In genomic region chr10:30844191-30845010, GRCm38 (mm10) we compare ENCODE assay signal across 8 mouse cellular contexts. TPM values are rescaled to one million over a fixed set of nuclear protein-coding genes. Genes with fewer than 3 reads are reported as not detected.
DNase-seq lines count a peak whose midpoint lies in the region; ATAC-seq and TF ChIP-seq lines count a peak whose summit lies in the region.

No protein-coding gene starts in this region.

- in situ Hi-C loops in ES-E14 (cut with MboI; ENCODE audit: low sequenced_read_pairs in 2 of 2, unreplicated experiment in 2 of 2): loop anchor here (10.0 to 25.0 kb wide), 2 partner anchors 460 to 468 kb away; partner anchors contain the start of gene Hddc2 (in 1 of the 2)

- no peak for ATAC-seq in embryonic facial prominence, embryonic 14.5 days (ENCODE audit: low read depth)
- ATAC-seq in hindbrain, embryonic 13.5 days (ENCODE audit: low FRiP score): no peak
- ATAC-seq in neural tube, embryonic 14.5 days (ENCODE audit: low read depth): no peak
- no peak for ATAC-seq in erythroblast, adult 5-6 weeks (replicated peaks; ENCODE audit: low FRiP score, poor library complexity, severe bottlenecking)

- no peak overlapping the region for H3K27ac ChIP-seq in ES-E14 (ENCODE audit: insufficient read depth, low read depth, low read length, poor library complexity, severe bottlenecking)
- H3K27ac ChIP-seq in embryonic facial prominence, embryonic 14.5 days (replicated peaks; ENCODE audit: low read depth, low read length): peak overlapping the region; percentile 46; the same call in 1 of the 2 replicates
- peak overlapping the region; percentile 20; the same call in 1 of the 2 replicates for H3K27ac ChIP-seq in hindbrain, embryonic 13.5 days
- peak overlapping the region; percentile 50 for H3K27ac ChIP-seq in neural tube, embryonic 14.5 days (ENCODE audit: low read depth, low read length)

- peak overlapping the region; percentile 90 for H3K4me2 ChIP-seq in embryonic facial prominence, embryonic 14.5 days (ENCODE audit: low read depth, low read length)
- H3K4me2 ChIP-seq in hindbrain, embryonic 13.5 days: peak overlapping the region; percentile 79
- peak overlapping the region; percentile 85 for H3K4me2 ChIP-seq in neural tube, embryonic 14.5 days (ENCODE audit: low read depth, low read length)

- peak overlapping the region; percentile 74 to 88 for H3K4me3 ChIP-seq in ES-E14 (ENCODE audit: insufficient read depth in 1 of 2, low read depth in 1 of 2, low read length in 2 of 2, poor library complexity in 1 of 2, severe bottlenecking in 1 of 2)
- peak overlapping the region; percentile 51 for H3K4me3 ChIP-seq in embryonic facial prominence, embryonic 14.5 days (ENCODE audit: low read depth, low read length)
- peak overlapping the region; percentile 54 for H3K4me3 ChIP-seq in hindbrain, embryonic 13.5 days
- H3K4me3 ChIP-seq in neural tube, embryonic 14.5 days (ENCODE audit: low read depth, low read length): peak overlapping the region; percentile 74

- no peaks in the 10 kb centered on the region for H3K9me3 ChIP-seq in ES-E14 (ENCODE audit: control insufficient read depth, insufficient read depth, low read depth, low read length)
- no peaks in the 10 kb centered on the region for H3K9me3 ChIP-seq in embryonic facial prominence, embryonic 14.5 days (ENCODE audit: control insufficient read depth, low read length)
- H3K9me3 ChIP-seq in hindbrain, embryonic 13.5 days: no peaks in the 10 kb centered on the region
- no peaks in the 10 kb centered on the region for H3K9me3 ChIP-seq in neural tube, embryonic 14.5 days (ENCODE audit: control insufficient read depth, low read length)

- H3K9ac ChIP-seq in ES-E14 (ENCODE audit: insufficient read depth, low read depth, low read length, poor library complexity, severe bottlenecking): no peak overlapping the region
- H3K9ac ChIP-seq in embryonic facial prominence, embryonic 14.5 days (ENCODE audit: low read depth, low read length): peak overlapping the region; percentile 49
- H3K9ac ChIP-seq in hindbrain, embryonic 13.5 days: 0 out of 2 replicates have a peak overlapping the region, but pooled peaks have one; percentile 39
- no peak overlapping the region for H3K9ac ChIP-seq in neural tube, embryonic 14.5 days (replicated peaks; ENCODE audit: low read depth, low read length)

- H3K4me1 ChIP-seq in ES-E14 (ENCODE audit: control insufficient read depth in 2 of 2, insufficient read depth in 2 of 2, low read length in 2 of 2, poor library complexity in 1 of 2): no peaks in the 10 kb centered on the region
- H3K4me1 ChIP-seq in embryonic facial prominence, embryonic 14.5 days (ENCODE audit: control insufficient read depth, insufficient read depth, low read length): peaks cover 20% of the 10 kb centered on the region
- peaks cover 25% of the 10 kb centered on the region for H3K4me1 ChIP-seq in hindbrain, embryonic 13.5 days (replicated peaks)
- peaks cover 11% of the 10 kb centered on the region; the same call in 1 of the 2 replicates for H3K4me1 ChIP-seq in neural tube, embryonic 14.5 days (ENCODE audit: control insufficient read depth, insufficient read depth, low read length)

- peaks cover 56% of the 10 kb centered on the region for H3K27me3 ChIP-seq in embryonic facial prominence, embryonic 14.5 days (replicated peaks; ENCODE audit: control insufficient read depth, insufficient read depth, low read length)
- peaks cover 67% of the 10 kb centered on the region for H3K27me3 ChIP-seq in hindbrain, embryonic 13.5 days
- H3K27me3 ChIP-seq in neural tube, embryonic 14.5 days (ENCODE audit: control insufficient read depth, insufficient read depth, low read length): peaks cover 22% of the 10 kb centered on the region

- 5% methylated on average over 30 of the region's 30 CpGs for WGBS in embryonic facial prominence, embryonic 14.5 days
- WGBS in hindbrain, embryonic 13.5 days: 2% methylated on average over 30 of the region's 30 CpGs
- WGBS in neural tube, embryonic 14.5 days: 1% methylated on average over 30 of the region's 30 CpGs

- DNase-seq in cerebellum, adult 18-20 months: peak; percentile 13 to 18
- DNase-seq in cerebellum, adult 8-10 months: no peak
- DNase-seq in ES-E14 (ENCODE audit: low read depth, low spot score) (peak; percentile 9), liver (peak; percentile 11)
- DNase-seq in embryonic facial prominence, embryonic 14.5 days (ENCODE audit: low spot score): peak; percentile 24

- H3K36me3 ChIP-seq in ES-E14 (ENCODE audit: control insufficient read depth, insufficient read depth, low read length, poor library complexity, severe bottlenecking): no peaks in the 10 kb centered on the region
- no peaks in the 10 kb centered on the region for H3K36me3 ChIP-seq in embryonic facial prominence, embryonic 14.5 days (ENCODE audit: control insufficient read depth, insufficient read depth, low read length)
- H3K36me3 ChIP-seq in hindbrain, embryonic 13.5 days: no peaks in the 10 kb centered on the region
- H3K36me3 ChIP-seq in neural tube, embryonic 14.5 days (ENCODE audit: control insufficient read depth, insufficient read depth, low read length): no peaks in the 10 kb centered on the region

TF ChIP-seq in ES-E14, 5 proteins besides CTCF, POLR2A, EP300 and RAD21:
- TF ChIP-seq ZNF384 (IDR thresholded peaks at IDR 0.05; ENCODE audit: low read depth, low read length): no peak
- no peak for TF ChIP-seq ZC3H11A (IDR thresholded peaks at IDR 0.05; ENCODE audit: borderline replicate concordance, low read depth, low read length)
- TF ChIP-seq CHD2 (IDR thresholded peaks at IDR 0.05; ENCODE audit: low read depth, low read length): no peak
- no peak for TF ChIP-seq HCFC1 (IDR thresholded peaks at IDR 0.05; ENCODE audit: borderline replicate concordance, insufficient read depth, low read length)
- no peak for TF ChIP-seq MAFK (IDR thresholded peaks at IDR 0.05; ENCODE audit: insufficient read depth, low read depth, low read length)
TF ChIP-seq in ES-E14: peak in this region for 0.

RNA-seq across cellular contexts. Expression of gene Hey2, which starts 1.8 kb away (rescaled TPM):
- total RNA-seq in ES-E14 (2012; rRNA removed): 0.48 and 0.71 TPM in 2 replicates
- polyA plus RNA-seq in embryonic facial prominence, embryonic 14.5 days (2014; fragmentation: Nextera tagmentation; extraction: Ambion mirVana): 4.6 and 5.4 TPM in 2 replicates
- 7.3 and 7.7 TPM in 2 replicates for polyA plus RNA-seq in hindbrain, embryonic 13.5 days (2015; fragmentation: Nextera tagmentation; extraction: Ambion mirVana)
- 6.5 and 9.9 TPM in 2 replicates for polyA plus RNA-seq in neural tube, embryonic 14.5 days (2014; fragmentation: Nextera tagmentation; extraction: Ambion mirVana)
- not detected in 2 replicates for total RNA-seq in erythroblast, adult 5-6 weeks (2015; ENCODE audit: low replicate concordance)
- total RNA-seq in erythroblast, adult 5-6 weeks (2017; ENCODE audit: low replicate concordance): not detected in 2 replicates

RNA-seq across cellular contexts. Expression of gene Ncoa7, which starts 41.3 kb away (rescaled TPM):
- 8.7 and 9.4 TPM in 2 replicates for total RNA-seq in ES-E14 (2012; rRNA removed)
- polyA plus RNA-seq in embryonic facial prominence, embryonic 14.5 days (2014; fragmentation: Nextera tagmentation; extraction: Ambion mirVana): 10.6 TPM in 2 replicates
- 12.6 and 13.1 TPM in 2 replicates for polyA plus RNA-seq in hindbrain, embryonic 13.5 days (2015; fragmentation: Nextera tagmentation; extraction: Ambion mirVana)
- 23.7 and 25.8 TPM in 2 replicates for polyA plus RNA-seq in neural tube, embryonic 14.5 days (2014; fragmentation: Nextera tagmentation; extraction: Ambion mirVana)
- 129 and 168 TPM in 2 replicates for total RNA-seq in erythroblast, adult 5-6 weeks (2015; ENCODE audit: low replicate concordance)
- 257 and 280 TPM in 2 replicates for total RNA-seq in erythroblast, adult 5-6 weeks (2017; ENCODE audit: low replicate concordance)

Comparison
In these comparisons a context has a peak if more than half of its experiments do, and no peak if none do; other contexts are left out.
1. H3K9ac ChIP-seq: peak in embryonic facial prominence, embryonic 14.5 days (single experiment) and hindbrain, embryonic 13.5 days (single experiment); none in ES-E14 (single experiment) and neural tube, embryonic 14.5 days (single experiment).
2. Peak in every context shown above with its lines, with median percentiles within 50 percentile points of each other: H3K4me3 ChIP-seq and H3K4me2 ChIP-seq.